Mouse (Mus musculus) testis, adult 2 months (tissue): Measurements from ENCODE around the gene Pdcd6.

Source experiments
- CTCF ChIP-seq: fragments of 200-500 bp; IDR thresholded peaks from 2 replicates; pipeline ENCODE4 v1.5.1; 2012; ENCODE audit warnings: low read depth, mild to moderate bottlenecking, inconsistent platforms, low read length, moderate library complexity; ENCODE audit not compliant: control insufficient read depth, insufficient read depth, insufficient replicate concordance
- POLR2A ChIP-seq: fragments of 200-500 bp; IDR thresholded peaks from 2 replicates; pipeline ENCODE4 v1.6.1; 2012; ENCODE audit warnings: low read depth, mild to moderate bottlenecking, inconsistent platforms, low read length, moderate library complexity; ENCODE audit not compliant: control insufficient read depth

GRCm38 (mm10) chr13:74305380-74305779 is 12.0 kb downstream of the Pdcd6 start:
- TF ChIP-seq POLR2A: no peak
- no peak for TF ChIP-seq CTCF
